9 mouse cellular contexts compared by ENCODE assay signal in genomic region chr5:92263761-92264359, GRCm38 (mm10). TPM values are rescaled to one million over a fixed set of nuclear protein-coding genes. Genes with fewer than 3 reads are reported as not detected.
DNase-seq lines count a peak whose midpoint lies in the region; ATAC-seq lines count a peak whose summit lies in the region.
"Had no signal": no experiment of that assay in that cellular context is flagged by ENCODE, and none has a peak within 500 bp of the region (broad histone marks: within the 10 kb centered on the region; RNA-seq: fewer than 3 reads in every experiment).

No protein-coding gene starts in this region.

- H3K9me3 ChIP-seq in heart, embryonic 15.5 days (replicated peaks), result no peaks in the 10 kb centered on the region
- no peaks in the 10 kb centered on the region for H3K9me3 ChIP-seq in midbrain, embryonic 12.5 days

- H3K27me3 ChIP-seq in heart, embryonic 15.5 days, result peaks cover under 1% of the 10 kb centered on the region; the same call in 1 of the 2 replicates
- H3K27me3 ChIP-seq in midbrain, embryonic 12.5 days, result peaks cover 22% of the 10 kb centered on the region

- WGBS in heart, embryonic 15.5 days, result 20% methylated on average over 4 of the region's 4 CpGs
- 4% methylated on average over 4 of the region's 4 CpGs for WGBS in midbrain, embryonic 12.5 days

- no peak overlapping the region for H3K4me3 ChIP-seq in heart, embryonic 15.5 days
- no peak overlapping the region for H3K4me3 ChIP-seq in midbrain, embryonic 12.5 days
- H3K4me3 ChIP-seq: erythroblast, embryonic 14.5 days had no signal

- no peak overlapping the region for H3K4me2 ChIP-seq in heart, embryonic 15.5 days
- no peak overlapping the region for H3K4me2 ChIP-seq in midbrain, embryonic 12.5 days (replicated peaks)

- no peaks in the 10 kb centered on the region for H3K36me3 ChIP-seq in heart, embryonic 15.5 days
- H3K36me3 ChIP-seq in midbrain, embryonic 12.5 days, result no peaks in the 10 kb centered on the region

- ATAC-seq in heart, embryonic 15.5 days (replicated peaks; ENCODE audit: insufficient number of reproducible peaks, insufficient read depth, low FRiP score, low read depth), result peak; percentile 72
- peak; percentile 85 for ATAC-seq in midbrain, embryonic 12.5 days (ENCODE audit: low FRiP score, low read depth)

- peaks cover 10% of the 10 kb centered on the region for H3K4me1 ChIP-seq in heart, embryonic 15.5 days (replicated peaks)
- H3K4me1 ChIP-seq in midbrain, embryonic 12.5 days, result peaks cover 13% of the 10 kb centered on the region

- H3K27ac ChIP-seq in heart, embryonic 15.5 days, result no peak overlapping the region
- peak overlapping the region; percentile 35 for H3K27ac ChIP-seq in midbrain, embryonic 12.5 days (replicated peaks)

- no peak overlapping the region for H3K9ac ChIP-seq in heart, embryonic 15.5 days
- no peak overlapping the region for H3K9ac ChIP-seq in midbrain, embryonic 12.5 days (replicated peaks)

- peak; percentile 35 for DNase-seq in kidney, postnatal 10 days
- DNase-seq in kidney, postnatal 25 days, result no peak
- peak; percentile 60 for DNase-seq in fibroblast of lung, adult 2 months (ENCODE audit: low read depth)
- peak; percentile 73 to 89 for DNase-seq in layer of hippocampus, postnatal 14 days (ENCODE audit: low spot score in 2 of 2)
- DNase-seq in telencephalon, adult 2 months (ENCODE audit: low read depth, low spot score), result peak; percentile 55
- DNase-seq in spleen, postnatal 14 days (ENCODE audit: low spot score in 2 of 2), result no peak

RNA-seq across cellular contexts. Expression of gene Ppef2, which starts 7.8 kb away (rescaled TPM):
- 0.18 TPM in 1 of 2 replicates, not detected in the other for polyA plus RNA-seq in heart, embryonic 15.5 days (2015; fragmentation: Nextera tagmentation; extraction: Ambion mirVana)
- under 1 TPM; 0.39 to 0.55 TPM for total RNA-seq in layer of hippocampus, postnatal 14 days (2021)
- polyA plus RNA-seq in midbrain, embryonic 12.5 days (2016; fragmentation: Nextera tagmentation; extraction: Ambion mirVana), result 0.19 and 0.21 TPM in 2 replicates
- polyA plus RNA-seq: erythroblast, embryonic 14.5 days had no signal

RNA-seq across cellular contexts. Expression of gene Naaa, which starts 14.1 kb away (rescaled TPM):
- 8.1 and 8.3 TPM in 2 replicates for polyA plus RNA-seq in heart, embryonic 15.5 days (2015; fragmentation: Nextera tagmentation; extraction: Ambion mirVana)
- total RNA-seq in layer of hippocampus, postnatal 14 days (2021), result 10 to 100 TPM; 35.4 to 36.8 TPM
- 5.9 and 6.6 TPM in 2 replicates for polyA plus RNA-seq in midbrain, embryonic 12.5 days (2016; fragmentation: Nextera tagmentation; extraction: Ambion mirVana)

RNA-seq across cellular contexts. Expression of gene Sdad1, which starts 46.4 kb away (rescaled TPM):
- polyA plus RNA-seq in heart, embryonic 15.5 days (2015; fragmentation: Nextera tagmentation; extraction: Ambion mirVana), result 20.0 and 23.7 TPM in 2 replicates
- 10 to 100 TPM; 21.9 to 22.8 TPM for total RNA-seq in layer of hippocampus, postnatal 14 days (2021)
- polyA plus RNA-seq in midbrain, embryonic 12.5 days (2016; fragmentation: Nextera tagmentation; extraction: Ambion mirVana), result 38.0 and 43.3 TPM in 2 replicates

RNA-seq across cellular contexts. Expression of gene U90926, which starts 48.7 kb away (rescaled TPM):
- polyA plus RNA-seq in heart, embryonic 15.5 days (2015; fragmentation: Nextera tagmentation; extraction: Ambion mirVana), result not detected in 2 replicates
- total RNA-seq in layer of hippocampus, postnatal 14 days (2021), result not detected
- polyA plus RNA-seq in midbrain, embryonic 12.5 days (2016; fragmentation: Nextera tagmentation; extraction: Ambion mirVana), result not detected in 2 replicates
- polyA plus RNA-seq: erythroblast, embryonic 14.5 days had no signal

Comparison
In these comparisons a context has a peak if more than half of its experiments do, and no peak if none do; other contexts are left out.
1. DNase-seq: peak in kidney, postnatal 10 days (single experiment), fibroblast of lung, adult 2 months (single experiment), layer of hippocampus, postnatal 14 days (2 of 2) and telencephalon, adult 2 months (single experiment); none in kidney, postnatal 25 days (0 of 2) and spleen, postnatal 14 days (0 of 2).